ENCODE assay signal across 9 mouse cellular contexts in the genomic region with DNA sequence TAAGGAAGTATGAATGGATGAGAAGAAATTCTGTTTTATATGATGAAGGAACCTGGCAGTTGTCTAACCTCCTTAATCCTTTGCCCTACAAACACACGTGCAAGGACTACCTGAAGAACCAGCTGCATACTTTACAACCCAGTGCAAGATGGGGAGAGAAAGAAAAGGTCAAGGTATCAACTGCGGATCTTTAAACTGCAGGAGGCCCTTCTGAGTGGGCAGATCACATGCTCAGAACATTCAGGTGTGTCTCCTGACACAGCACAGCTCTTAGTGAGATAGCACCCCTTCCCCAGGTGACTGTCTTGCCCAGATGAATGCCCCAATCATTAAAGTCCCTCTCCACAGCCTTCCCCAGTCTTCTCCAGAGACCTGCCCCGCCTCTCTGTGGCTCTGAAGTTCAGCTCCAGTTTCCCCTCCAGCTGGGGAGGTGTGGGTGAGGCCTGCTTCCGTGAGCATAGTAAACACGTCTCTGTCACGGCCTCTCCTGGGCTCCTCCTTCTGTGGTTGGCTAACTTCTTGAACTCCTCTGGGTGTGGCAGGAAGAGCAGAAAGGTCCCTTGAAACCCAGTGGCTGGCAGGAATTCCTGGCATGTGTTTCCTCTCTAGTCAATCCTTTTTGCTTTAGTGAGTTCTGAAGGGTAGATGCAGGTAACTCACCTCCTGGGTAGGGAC. TPM values are rescaled to one million over a fixed set of nuclear protein-coding genes. Genes with fewer than 3 reads are reported as not detected.
A peak's percentile ranks its signal among the peaks of the same experiment; 100 is the strongest.
DNase-seq lines count a peak whose midpoint lies in the region; ATAC-seq and TF ChIP-seq lines count a peak whose summit lies in the region.
"Had no signal": no experiment of that assay in that cellular context is flagged by ENCODE, and none has a peak within 500 bp of the region (broad histone marks: within the 10 kb centered on the region; RNA-seq: fewer than 3 reads in every experiment).

No protein-coding gene starts in this region.

- TF ChIP-seq CTCF in E14TG2a.4 (conservative IDR thresholded peaks at IDR 0.05; ENCODE audit: low read length) = no peak
- no peak for TF ChIP-seq CTCF in gastrocnemius, adult 2 months (IDR thresholded peaks at IDR 0.05)

- intact Hi-C loops in gastrocnemius, adult 2 months (cut with DNase I) = no loop called here

- no peak overlapping the region for H3K4me2 ChIP-seq in stomach, embryonic 15.5 days
- no peak overlapping the region for H3K4me2 ChIP-seq in hindbrain, embryonic 11.5 days (replicated peaks; ENCODE audit: low read depth, low read length)
- H3K4me2 ChIP-seq in forebrain, embryonic 13.5 days = no peak overlapping the region
- H3K4me2 ChIP-seq in hindbrain, embryonic 16.5 days (ENCODE audit: low read length) = no peak overlapping the region

- no peaks in the 10 kb centered on the region for H3K27me3 ChIP-seq in E14TG2a.4 (ENCODE audit: insufficient read depth, low read length)
- H3K27me3 ChIP-seq in stomach, embryonic 15.5 days (replicated peaks) = no peaks in the 10 kb centered on the region
- H3K27me3 ChIP-seq in hindbrain, embryonic 11.5 days (ENCODE audit: control insufficient read depth, insufficient read depth, low read length) = no peaks in the 10 kb centered on the region
- H3K27me3 ChIP-seq in forebrain, embryonic 13.5 days = no peaks in the 10 kb centered on the region
- no peaks in the 10 kb centered on the region for H3K27me3 ChIP-seq in hindbrain, embryonic 16.5 days (replicated peaks; ENCODE audit: control insufficient read depth, insufficient read depth, low read length)

- H3K9ac ChIP-seq in stomach, embryonic 15.5 days = no peak overlapping the region
- no peak overlapping the region for H3K9ac ChIP-seq in hindbrain, embryonic 11.5 days (ENCODE audit: low read depth, low read length)
- H3K9ac ChIP-seq in forebrain, embryonic 13.5 days = no peak overlapping the region
- H3K9ac ChIP-seq in hindbrain, embryonic 16.5 days (ENCODE audit: low read depth, low read length) = no peak overlapping the region

- WGBS in large intestine, adult 2 months = 16% methylated on average over 6 of the region's 6 CpGs
- WGBS in stomach, embryonic 15.5 days = 30% methylated on average over 6 of the region's 6 CpGs
- 61% methylated on average over 6 of the region's 6 CpGs for WGBS in hindbrain, embryonic 11.5 days
- WGBS in forebrain, embryonic 13.5 days = 68% methylated on average over 6 of the region's 6 CpGs
- WGBS in hindbrain, embryonic 16.5 days = 64% methylated on average over 6 of the region's 6 CpGs

- peak overlapping the region; percentile 74; the same call in 1 of the 2 replicates for H3K27ac ChIP-seq in stomach, embryonic 15.5 days
- H3K27ac ChIP-seq in hindbrain, embryonic 11.5 days (ENCODE audit: low read depth, low read length) = no peak overlapping the region
- H3K27ac ChIP-seq in forebrain, embryonic 13.5 days = no peak overlapping the region
- H3K27ac ChIP-seq in hindbrain, embryonic 16.5 days (ENCODE audit: low read depth, low read length) = no peak overlapping the region
- no peak overlapping the region for H3K27ac ChIP-seq in gastrocnemius, adult 2 months

- ATAC-seq in stomach, embryonic 15.5 days (ENCODE audit: insufficient read depth, low FRiP score, low read depth) = peak; percentile 81
- ATAC-seq in hindbrain, embryonic 11.5 days (ENCODE audit: low FRiP score) = no peak
- no peak for ATAC-seq in forebrain, embryonic 13.5 days
- ATAC-seq in hindbrain, embryonic 16.5 days = no peak

- no peaks in the 10 kb centered on the region for H3K9me3 ChIP-seq in E14TG2a.4 (ENCODE audit: low read length)
- no peaks in the 10 kb centered on the region for H3K9me3 ChIP-seq in stomach, embryonic 15.5 days
- no peaks in the 10 kb centered on the region for H3K9me3 ChIP-seq in hindbrain, embryonic 11.5 days (ENCODE audit: control insufficient read depth, low read length)
- no peaks in the 10 kb centered on the region for H3K9me3 ChIP-seq in forebrain, embryonic 13.5 days (replicated peaks)
- no peaks in the 10 kb centered on the region for H3K9me3 ChIP-seq in hindbrain, embryonic 16.5 days (ENCODE audit: control insufficient read depth, low read length)

- DNase-seq in c-Kit-positive CD71-negative TER-119-negative erythroid progenitor cells, embryonic 14.5 days (ENCODE audit: low read depth) = peak; percentile 19
- DNase-seq in large intestine, adult 2 months (ENCODE audit: low read depth, low spot score) = peak; percentile 84
- DNase-seq in hindbrain, embryonic 11.5 days (ENCODE audit: low spot score) = no peak
- DNase-seq in gastrocnemius, adult 2 months = no peak
- DNase-seq: cerebellum, postnatal 36 days had no signal

- peaks cover 34% of the 10 kb centered on the region for H3K4me1 ChIP-seq in E14TG2a.4 (replicated peaks; ENCODE audit: low read depth, low read length)
- H3K4me1 ChIP-seq in stomach, embryonic 15.5 days = peaks cover 10% of the 10 kb centered on the region; the same call in 1 of the 2 replicates
- H3K4me1 ChIP-seq in hindbrain, embryonic 11.5 days (replicated peaks; ENCODE audit: control insufficient read depth, insufficient read depth, low read length) = no peaks in the 10 kb centered on the region
- no peaks in the 10 kb centered on the region for H3K4me1 ChIP-seq in forebrain, embryonic 13.5 days
- no peaks in the 10 kb centered on the region for H3K4me1 ChIP-seq in hindbrain, embryonic 16.5 days (ENCODE audit: control insufficient read depth, insufficient read depth, low read depth, low read length)

- H3K36me3 ChIP-seq in E14TG2a.4 (ENCODE audit: insufficient read depth, low read length) = no peaks in the 10 kb centered on the region
- H3K36me3 ChIP-seq in stomach, embryonic 15.5 days = no peaks in the 10 kb centered on the region
- H3K36me3 ChIP-seq in hindbrain, embryonic 11.5 days (ENCODE audit: control insufficient read depth, insufficient read depth, low read length) = no peaks in the 10 kb centered on the region
- no peaks in the 10 kb centered on the region for H3K36me3 ChIP-seq in forebrain, embryonic 13.5 days (ENCODE audit: poor library complexity, severe bottlenecking)
- H3K36me3 ChIP-seq in hindbrain, embryonic 16.5 days (ENCODE audit: control insufficient read depth, insufficient read depth, low read length) = no peaks in the 10 kb centered on the region

- peak overlapping the region; percentile 37 for H3K4me3 ChIP-seq in E14TG2a.4 (replicated peaks; ENCODE audit: low read length)
- no peak overlapping the region for H3K4me3 ChIP-seq in stomach, embryonic 15.5 days (replicated peaks)
- no peak overlapping the region for H3K4me3 ChIP-seq in hindbrain, embryonic 11.5 days (ENCODE audit: low read depth, low read length)
- H3K4me3 ChIP-seq in forebrain, embryonic 13.5 days = no peak overlapping the region
- H3K4me3 ChIP-seq in hindbrain, embryonic 16.5 days (ENCODE audit: low read length) = no peak overlapping the region
- no peak overlapping the region for H3K4me3 ChIP-seq in gastrocnemius, adult 2 months

RNA-seq across cellular contexts. Expression of a gene that starts 32.5 kb away (rescaled TPM):
- 7.9 and 8.1 TPM in 2 replicates for polyA plus RNA-seq in large intestine, adult 2 months (2012; rRNA removed)
- polyA plus RNA-seq in stomach, embryonic 15.5 days (2015; fragmentation: Nextera tagmentation; extraction: Ambion mirVana) = 29.0 and 32.8 TPM in 2 replicates
- 2.3 and 3.4 TPM in 2 replicates for polyA plus RNA-seq in hindbrain, embryonic 11.5 days (2014; fragmentation: Nextera tagmentation; extraction: Ambion mirVana)
- 1.9 and 2.4 TPM in 2 replicates for polyA plus RNA-seq in forebrain, embryonic 13.5 days (2015; fragmentation: Nextera tagmentation; extraction: Ambion mirVana)
- 10.5 and 10.6 TPM in 2 replicates for polyA plus RNA-seq in hindbrain, embryonic 16.5 days (2015; fragmentation: Nextera tagmentation; extraction: Ambion mirVana)
- 1 to 10 TPM; 1.4 to 2.1 TPM for total RNA-seq in gastrocnemius, adult 2 months (2021)

RNA-seq across cellular contexts. Expression of a gene that starts 50.3 kb away (rescaled TPM):
- polyA plus RNA-seq in large intestine, adult 2 months (2012; rRNA removed) = 1.7 and 2.3 TPM in 2 replicates
- 12.1 and 12.4 TPM in 2 replicates for polyA plus RNA-seq in stomach, embryonic 15.5 days (2015; fragmentation: Nextera tagmentation; extraction: Ambion mirVana)
- 2.4 and 2.6 TPM in 2 replicates for polyA plus RNA-seq in hindbrain, embryonic 11.5 days (2014; fragmentation: Nextera tagmentation; extraction: Ambion mirVana)
- 1.2 and 1.6 TPM in 2 replicates for polyA plus RNA-seq in forebrain, embryonic 13.5 days (2015; fragmentation: Nextera tagmentation; extraction: Ambion mirVana)
- 1.9 TPM in 2 replicates for polyA plus RNA-seq in hindbrain, embryonic 16.5 days (2015; fragmentation: Nextera tagmentation; extraction: Ambion mirVana)
- 1 to 10 TPM; 5.3 to 6.5 TPM for total RNA-seq in gastrocnemius, adult 2 months (2021)

Comparison
In these comparisons a context has a peak if more than half of its experiments do, and no peak if none do; other contexts are left out.
1. DNase-seq: peak in c-Kit-positive CD71-negative TER-119-negative erythroid progenitor cells, embryonic 14.5 days (single experiment) and large intestine, adult 2 months (single experiment); none in hindbrain, embryonic 11.5 days (single experiment) and gastrocnemius, adult 2 months (single experiment).